Mouse (Mus musculus): ENCODE data around the gene Gm30083.

GRCm38 (mm10) chr14:34052516-34052915 is 37.5 kb upstream of the Gm30083 start, which contains the start of gene Antxrl:
- no peak for TF ChIP-seq CTCF (IDR thresholded peaks at IDR 0.05; ENCODE audit: borderline replicate concordance, control insufficient read depth, extremely low read depth, insufficient read depth, low read length, poor library complexity)
- TF ChIP-seq POLR2A (IDR thresholded peaks at IDR 0.05; ENCODE audit: control insufficient read depth, extremely low read depth, insufficient read depth, low read length, poor library complexity): no peak

All from thymus, adult 2 months (tissue).